Mouse (Mus musculus): ENCODE results near the gene Mpp6. TPM values are rescaled to one million over a fixed set of nuclear protein-coding genes. Genes with fewer than 3 reads are reported as not detected.

Gene Mpp6
- polyA plus RNA-seq, 1 experiment from 2014 or later: 37.4 TPM

DNA sequence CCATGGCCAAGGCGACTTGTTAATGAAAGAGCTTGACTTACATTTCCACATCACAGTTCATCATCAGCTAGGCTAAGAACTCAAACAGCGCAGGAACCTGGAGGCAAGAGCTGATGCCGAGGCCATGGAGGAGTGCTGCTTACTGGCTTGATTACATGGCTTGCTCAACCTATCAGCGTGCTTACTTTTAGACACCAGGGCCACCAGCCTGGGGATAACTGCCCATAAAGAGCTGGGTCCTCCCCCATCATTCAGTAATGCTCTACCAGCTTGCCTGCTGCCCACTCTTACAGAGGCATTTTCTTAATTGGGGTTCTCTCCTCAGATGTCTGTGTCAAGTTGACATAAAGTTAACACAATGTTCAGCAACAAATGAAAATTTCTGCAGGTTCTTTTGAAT lies 95.1 kb downstream of the Mpp6 start:
- Histone ChIP-seq H3K4me3 (ENCODE audit: low read depth, low read length) (no peak overlapping the region), H3K36me3 (ENCODE audit: control insufficient read depth, insufficient read depth) (no peaks in the 10 kb centered on the region; the same call in 1 of the 2 replicates)
- WGBS (ENCODE audit: insufficient replicate concordance): 74% methylated on average over 4 of the region's 4 CpGs

DNA sequence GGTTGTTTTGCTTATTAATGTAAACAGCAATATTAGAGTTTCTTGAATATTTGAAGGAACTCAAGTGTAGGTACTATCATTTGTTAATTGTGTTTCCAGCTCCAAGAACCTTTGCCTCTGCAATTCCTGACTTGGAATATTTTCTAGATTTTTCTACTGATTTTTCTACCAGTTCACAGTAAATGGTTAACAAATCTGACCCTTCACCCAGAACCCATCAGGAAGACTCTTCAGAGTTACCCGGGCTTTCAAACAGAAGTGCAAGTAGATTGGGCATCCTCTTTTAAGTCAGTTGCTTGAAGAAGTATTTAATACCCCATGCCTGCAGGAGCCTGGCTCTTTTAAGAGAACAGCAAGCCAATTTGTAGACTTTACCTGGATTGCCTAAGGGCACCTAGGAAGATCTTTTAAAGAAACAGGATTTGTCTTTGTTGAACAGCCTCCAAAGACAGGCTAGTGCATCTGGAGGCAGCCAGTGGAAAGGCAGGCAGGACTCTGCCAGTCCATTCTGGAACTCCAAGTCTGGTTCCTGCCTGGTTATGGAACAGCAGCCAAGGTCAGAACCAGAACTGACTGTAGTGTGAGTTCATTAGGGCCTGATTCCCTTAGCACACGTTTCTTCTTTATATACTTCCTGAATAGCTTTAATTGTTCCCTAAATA lies 104.8 kb downstream of the Mpp6 start:
- no peak for ATAC-seq (ENCODE audit: low read depth)
- Histone ChIP-seq H3K27me3 (ENCODE audit: control insufficient read depth, insufficient read depth, low read depth, low read length) (no peaks in the 10 kb centered on the region), H3K9me3 (replicated peaks; ENCODE audit: control insufficient read depth, low read length) (no peaks in the 10 kb centered on the region), H3K9ac (ENCODE audit: low read depth, low read length) (no peak overlapping the region), H3K4me3 (ENCODE audit: low read depth, low read length) (no peak overlapping the region), H3K36me3 (ENCODE audit: control insufficient read depth, insufficient read depth) (no peaks in the 10 kb centered on the region), H3K27ac (ENCODE audit: low read length) (no peak overlapping the region), H3K4me1 (ENCODE audit: control insufficient read depth, low read depth, low read length) (no peaks in the 10 kb centered on the region; the same call in 1 of the 2 replicates), H3K4me2 (ENCODE audit: low read depth, low read length) (no peak overlapping the region)
- 38% methylated on average over 2 of the region's 2 CpGs for WGBS (ENCODE audit: insufficient replicate concordance)

More for the DNA sequence above, 95.1 kb downstream of the Mpp6 start:
- H3K4me1 ChIP-seq (ENCODE audit: control insufficient read depth, low read depth, low read length): no peaks in the 10 kb centered on the region
- H3K27me3 ChIP-seq (ENCODE audit: control insufficient read depth, insufficient read depth, low read depth, low read length): no peaks in the 10 kb centered on the region
- no peak overlapping the region for H3K27ac ChIP-seq (ENCODE audit: low read length)
- no peak overlapping the region for H3K9ac ChIP-seq (ENCODE audit: low read depth, low read length)
- H3K4me2 ChIP-seq (ENCODE audit: low read depth, low read length): no peak overlapping the region
- ATAC-seq (ENCODE audit: low read depth): no peak
- H3K9me3 ChIP-seq (replicated peaks; ENCODE audit: control insufficient read depth, low read length): no peaks in the 10 kb centered on the region

DNA sequence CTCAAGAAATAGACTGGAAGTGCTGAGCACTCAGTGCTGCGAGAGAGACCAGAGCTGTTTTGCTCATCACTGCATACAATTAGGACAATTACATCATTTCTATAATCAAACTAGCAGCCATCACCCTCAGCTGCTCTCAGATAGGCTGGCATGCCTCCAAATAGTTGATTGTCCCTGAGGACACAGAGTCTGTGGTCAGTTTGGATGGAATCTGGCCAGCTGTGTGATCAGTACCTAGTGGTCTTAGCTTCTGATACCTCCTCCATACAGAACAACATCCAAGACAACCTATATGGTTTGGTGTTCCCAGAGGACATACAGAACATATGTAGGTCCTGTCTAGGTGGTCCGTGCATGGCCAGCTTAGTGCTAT lies 105.3 kb downstream of the Mpp6 start:
- Histone ChIP-seq H3K4me3 (ENCODE audit: low read depth, low read length) (no peak overlapping the region), H3K9ac (ENCODE audit: low read depth, low read length) (no peak overlapping the region), H3K27ac (ENCODE audit: low read length) (no peak overlapping the region), H3K4me1 (ENCODE audit: control insufficient read depth, low read depth, low read length) (no peaks in the 10 kb centered on the region; the same call in 1 of the 2 replicates), H3K36me3 (ENCODE audit: control insufficient read depth, insufficient read depth) (no peaks in the 10 kb centered on the region), H3K4me2 (ENCODE audit: low read depth, low read length) (no peak overlapping the region), H3K27me3 (ENCODE audit: control insufficient read depth, insufficient read depth, low read depth, low read length) (no peaks in the 10 kb centered on the region), H3K9me3 (replicated peaks; ENCODE audit: control insufficient read depth, low read length) (no peaks in the 10 kb centered on the region)
- 52% methylated on average over 2 of the region's 2 CpGs for WGBS (ENCODE audit: insufficient replicate concordance)
- ATAC-seq (ENCODE audit: low read depth): no peak

DNA sequence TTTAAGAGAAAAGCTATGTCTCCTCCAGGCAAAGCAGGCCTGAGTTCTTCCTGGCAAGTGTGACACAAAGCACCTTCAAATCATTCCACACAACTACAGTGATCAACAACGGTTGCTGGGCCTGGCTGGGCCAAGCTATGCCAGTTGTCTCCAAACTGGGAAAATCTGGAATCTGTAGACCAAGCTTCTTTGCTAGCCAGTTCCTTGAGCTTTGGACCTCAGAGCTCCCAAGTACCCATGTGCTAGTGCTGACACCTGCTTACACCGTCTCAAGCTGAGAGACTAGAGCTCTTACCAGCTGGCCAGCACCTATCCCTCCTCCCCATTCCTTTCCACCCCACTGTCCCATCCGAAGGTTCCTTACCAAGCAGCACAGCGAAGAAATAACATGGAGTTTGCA lies 105.9 kb downstream of the Mpp6 start:
- no peaks in the 10 kb centered on the region for H3K36me3 ChIP-seq (ENCODE audit: control insufficient read depth, insufficient read depth)
- no peak for ATAC-seq (ENCODE audit: low read depth)
- no peak overlapping the region for H3K27ac ChIP-seq (ENCODE audit: low read length)
- H3K9me3 ChIP-seq (replicated peaks; ENCODE audit: control insufficient read depth, low read length): no peaks in the 10 kb centered on the region
- 64% methylated on average over 4 of the region's 4 CpGs for WGBS (ENCODE audit: insufficient replicate concordance)
- H3K4me1 ChIP-seq (ENCODE audit: control insufficient read depth, low read depth, low read length): no peaks in the 10 kb centered on the region; the same call in 1 of the 2 replicates
- H3K4me2 ChIP-seq (ENCODE audit: low read depth, low read length): no peak overlapping the region
- no peak overlapping the region for H3K4me3 ChIP-seq (ENCODE audit: low read depth, low read length)
- H3K9ac ChIP-seq (ENCODE audit: low read depth, low read length): no peak overlapping the region
- H3K27me3 ChIP-seq (ENCODE audit: control insufficient read depth, insufficient read depth, low read depth, low read length): no peaks in the 10 kb centered on the region

DNA sequence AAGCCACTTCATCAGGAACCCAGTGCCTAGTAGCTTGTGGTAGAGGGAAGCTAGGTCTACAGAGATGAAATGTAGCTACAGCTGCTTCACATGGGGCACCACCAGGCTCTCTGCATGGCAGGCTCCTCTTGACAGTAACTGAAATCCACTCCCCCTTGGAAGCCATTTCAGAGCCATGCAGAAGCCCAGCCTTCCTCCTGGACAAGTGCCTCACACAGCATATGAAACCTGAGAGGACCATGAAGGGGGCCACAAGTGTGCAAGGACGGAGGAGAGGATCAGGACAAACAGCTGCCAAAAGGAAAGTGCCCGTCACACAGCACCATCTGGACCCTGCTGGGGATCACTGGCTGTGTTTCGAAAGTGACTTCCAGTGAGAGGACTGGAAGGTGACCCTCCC lies 108.6 kb downstream of the Mpp6 start:
- Histone ChIP-seq H3K27me3 (ENCODE audit: control insufficient read depth, insufficient read depth, low read depth, low read length) (no peaks in the 10 kb centered on the region), H3K36me3 (ENCODE audit: control insufficient read depth, insufficient read depth) (no peaks in the 10 kb centered on the region), H3K4me2 (ENCODE audit: low read depth, low read length) (no peak overlapping the region), H3K9me3 (replicated peaks; ENCODE audit: control insufficient read depth, low read length) (no peaks in the 10 kb centered on the region), H3K4me3 (ENCODE audit: low read depth, low read length) (no peak overlapping the region), H3K4me1 (ENCODE audit: control insufficient read depth, low read depth, low read length) (no peaks in the 10 kb centered on the region; the same call in 1 of the 2 replicates), H3K27ac (ENCODE audit: low read length) (no peak overlapping the region), H3K9ac (ENCODE audit: low read depth, low read length) (no peak overlapping the region)
- ATAC-seq (ENCODE audit: low read depth): no peak
- whole genome bisulfite sequencing (ENCODE audit: insufficient replicate concordance): 53% methylated on average over 3 of the region's 3 CpGs

DNA sequence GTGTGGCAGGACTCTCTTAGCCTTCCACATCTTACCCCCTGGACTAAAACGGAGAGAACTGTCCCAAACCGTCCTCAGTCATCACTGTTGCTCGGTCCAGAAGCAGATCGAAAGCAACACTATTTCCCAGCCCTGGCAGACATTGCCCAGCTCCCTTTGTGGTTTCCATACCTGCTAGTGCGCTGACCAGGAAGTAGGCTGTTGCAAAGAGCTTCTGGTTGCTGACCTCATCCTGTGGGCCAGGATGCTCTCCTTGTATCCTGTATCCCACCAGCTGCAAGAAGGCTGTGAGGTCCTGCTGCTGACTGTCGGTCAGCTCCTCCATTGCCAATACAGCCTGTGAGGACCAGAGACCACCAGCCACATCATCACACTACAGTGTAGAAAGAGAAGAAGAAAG lies 109.0 kb downstream of the Mpp6 start:
- H3K4me1 ChIP-seq (ENCODE audit: control insufficient read depth, low read depth, low read length): no peaks in the 10 kb centered on the region; the same call in 1 of the 2 replicates
- no peaks in the 10 kb centered on the region for H3K36me3 ChIP-seq (ENCODE audit: control insufficient read depth, insufficient read depth)
- no peaks in the 10 kb centered on the region for H3K27me3 ChIP-seq (ENCODE audit: control insufficient read depth, insufficient read depth, low read depth, low read length)
- no peak for ATAC-seq (ENCODE audit: low read depth)
- no peak overlapping the region for H3K4me2 ChIP-seq (ENCODE audit: low read depth, low read length)
- no peaks in the 10 kb centered on the region for H3K9me3 ChIP-seq (replicated peaks; ENCODE audit: control insufficient read depth, low read length)
- no peak overlapping the region for H3K27ac ChIP-seq (ENCODE audit: low read length)
- no peak overlapping the region for H3K9ac ChIP-seq (ENCODE audit: low read depth, low read length)
- H3K4me3 ChIP-seq (ENCODE audit: low read depth, low read length): no peak overlapping the region
- WGBS (ENCODE audit: insufficient replicate concordance): 56% methylated on average over 6 of the region's 6 CpGs

DNA sequence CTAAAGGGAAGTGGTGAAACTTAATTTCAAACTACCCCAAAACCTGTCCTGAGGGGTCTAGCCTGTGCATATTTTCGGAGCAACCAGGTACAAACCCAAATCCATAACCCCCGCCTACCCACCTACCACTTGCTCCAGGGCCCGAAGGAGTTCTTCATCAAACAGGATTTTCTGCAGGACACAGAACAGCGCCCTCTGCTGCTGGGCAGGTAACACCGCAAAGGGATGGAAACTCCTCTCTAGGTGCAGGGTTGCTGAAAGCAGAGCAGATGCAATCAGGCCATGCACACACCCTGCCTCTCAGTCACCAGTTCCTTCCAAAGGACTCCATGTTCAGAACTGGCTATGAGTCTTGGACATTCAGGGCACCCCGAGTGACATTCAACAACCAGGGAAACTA lies 110.8 kb downstream of the Mpp6 start:
- Histone ChIP-seq H3K4me1 (ENCODE audit: control insufficient read depth, low read depth, low read length) (no peaks in the 10 kb centered on the region), H3K9ac (ENCODE audit: low read depth, low read length) (no peak overlapping the region), H3K27me3 (ENCODE audit: control insufficient read depth, insufficient read depth, low read depth, low read length) (no peaks in the 10 kb centered on the region), H3K9me3 (replicated peaks; ENCODE audit: control insufficient read depth, low read length) (no peaks in the 10 kb centered on the region), H3K36me3 (ENCODE audit: control insufficient read depth, insufficient read depth) (no peaks in the 10 kb centered on the region), H3K27ac (ENCODE audit: low read length) (no peak overlapping the region), H3K4me2 (ENCODE audit: low read depth, low read length) (no peak overlapping the region), H3K4me3 (ENCODE audit: low read depth, low read length) (no peak overlapping the region)
- WGBS (ENCODE audit: insufficient replicate concordance): 29% methylated on average over 6 of the region's 6 CpGs
- ATAC-seq (ENCODE audit: low read depth): no peak

DNA sequence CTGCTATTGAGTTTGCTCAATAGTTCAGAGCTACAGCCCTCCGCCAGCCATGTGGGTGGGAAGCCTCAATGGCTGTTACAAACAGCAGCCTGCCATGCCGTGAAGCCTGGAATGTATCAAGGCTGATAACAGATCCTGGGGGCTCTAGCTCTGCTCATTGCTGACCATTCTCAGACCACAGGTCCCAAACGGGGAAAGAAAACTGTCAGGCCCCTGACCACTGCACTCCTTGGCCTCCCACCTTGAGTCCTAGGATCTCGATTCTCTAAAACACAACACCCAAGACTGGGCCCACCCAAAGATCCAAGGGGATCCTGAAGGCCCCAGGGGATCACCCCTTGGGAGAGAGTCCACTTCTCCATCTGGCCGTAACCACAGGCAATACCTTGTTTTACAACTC lies 112.3 kb downstream of the Mpp6 start:
- Histone ChIP-seq H3K4me1 (ENCODE audit: control insufficient read depth, low read depth, low read length) (no peaks in the 10 kb centered on the region), H3K27ac (ENCODE audit: low read length) (no peak overlapping the region), H3K9ac (ENCODE audit: low read depth, low read length) (no peak overlapping the region), H3K4me2 (ENCODE audit: low read depth, low read length) (no peak overlapping the region), H3K9me3 (replicated peaks; ENCODE audit: control insufficient read depth, low read length) (no peaks in the 10 kb centered on the region), H3K4me3 (ENCODE audit: low read depth, low read length) (no peak overlapping the region), H3K36me3 (ENCODE audit: control insufficient read depth, insufficient read depth) (no peaks in the 10 kb centered on the region), H3K27me3 (ENCODE audit: control insufficient read depth, insufficient read depth, low read depth, low read length) (no peaks in the 10 kb centered on the region)
- no peak for ATAC-seq (ENCODE audit: low read depth)
- 56% methylated on average over 5 of the region's 5 CpGs for WGBS (ENCODE audit: insufficient replicate concordance)

DNA sequence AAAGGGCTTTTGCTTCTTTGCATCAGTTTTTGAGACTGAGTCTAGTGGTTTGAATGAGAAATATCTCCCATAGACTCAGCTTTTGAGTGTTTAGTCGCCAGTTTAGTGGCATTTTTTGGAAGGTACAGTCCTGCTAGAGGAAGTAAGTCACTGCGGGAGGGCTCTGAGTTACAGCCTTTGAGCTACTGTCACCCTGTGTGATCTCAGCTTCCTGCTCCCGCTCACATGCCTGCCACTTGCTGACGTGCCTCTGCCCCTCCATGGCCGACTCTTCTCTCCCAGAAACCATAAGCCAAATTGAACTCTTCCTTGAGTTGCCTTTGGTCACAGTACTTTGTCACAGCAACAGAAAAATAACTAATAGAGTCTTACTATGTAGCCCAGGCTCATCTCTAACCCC lies 112.9 kb downstream of the Mpp6 start:
- ATAC-seq (ENCODE audit: low read depth): no peak
- WGBS (ENCODE audit: insufficient replicate concordance): 19% methylated on average over 5 of the region's 5 CpGs
- H3K9ac ChIP-seq (ENCODE audit: low read depth, low read length): no peak overlapping the region
- H3K4me3 ChIP-seq (ENCODE audit: low read depth, low read length): no peak overlapping the region
- no peaks in the 10 kb centered on the region for H3K4me1 ChIP-seq (ENCODE audit: control insufficient read depth, low read depth, low read length)
- no peaks in the 10 kb centered on the region for H3K27me3 ChIP-seq (ENCODE audit: control insufficient read depth, insufficient read depth, low read depth, low read length)
- H3K27ac ChIP-seq (ENCODE audit: low read length): no peak overlapping the region
- no peaks in the 10 kb centered on the region for H3K36me3 ChIP-seq (ENCODE audit: control insufficient read depth, insufficient read depth)
- no peaks in the 10 kb centered on the region for H3K9me3 ChIP-seq (replicated peaks; ENCODE audit: control insufficient read depth, low read length)
- H3K4me2 ChIP-seq (ENCODE audit: low read depth, low read length): no peak overlapping the region

Data from liver, embryonic 16.5 days (tissue).